Mouse (Mus musculus) CH12.LX (cell line): ENCODE data around the gene Slc4a2. TPM values are rescaled to one million over a fixed set of nuclear protein-coding genes. Genes with fewer than 3 reads are reported as not detected.

Experiments
- DNase-seq: peaks from one replicate; pipeline ENCODE4 v3.0.0-alpha.2; 2013; ENCODE audit errors: extremely low read depth
- H3K27ac ChIP-seq: 2 replicates; pipeline ENCODE4 v1.5.1; 2012; ENCODE audit warnings: low read depth, mild to moderate bottlenecking, control low read depth, moderate library complexity; ENCODE audit not compliant: insufficient read depth
- H3K27me3 ChIP-seq: replicated peaks from 2 replicates; pipeline ENCODE3; 2012; ENCODE audit warnings: inconsistent platforms
- H3K36me3 ChIP-seq, 2 experiments: replicated peaks in 1 of 2; 2 replicates each; pipeline versions ENCODE3 to v1.6.1; 2012; ENCODE audit warnings: inconsistent platforms in 1 of 2, low read length in 1 of 2, mild to moderate bottlenecking in 1 of 2, mixed read lengths in 1 of 2, moderate library complexity in 1 of 2; ENCODE audit not compliant: control insufficient read depth in 1 of 2, insufficient read depth in 1 of 2
- H3K4me1 ChIP-seq, 2 experiments: 2 replicates each; pipeline ENCODE4 v1.6.1; 2012; ENCODE audit warnings: inconsistent platforms in 1 of 2, moderate library complexity in 1 of 2; ENCODE audit not compliant: insufficient read depth in 2 of 2, control insufficient read depth in 1 of 2
- H3K4me2 ChIP-seq: 2 replicates; pipeline ENCODE4 v1.6.1; 2012; ENCODE audit warnings: low read depth, mild to moderate bottlenecking, control low read depth; ENCODE audit not compliant: poor library complexity, insufficient read depth, severe bottlenecking
- H3K4me3 ChIP-seq, 3 experiments: fragments of 150-350 bp in 1 of 3; sonication (generic) in 1 of 3; replicated peaks in 1 of 3; 2 replicates each; pipeline versions ENCODE3 to v1.5.1; 2011 to 2012; ENCODE audit warnings: low read depth in 2 of 3, low read length in 2 of 3, mild to moderate bottlenecking in 2 of 3, moderate library complexity in 2 of 3, control low read depth in 1 of 3, improper control_type of control experiment in 1 of 3, inconsistent platforms in 1 of 3, mixed read lengths in 1 of 3; ENCODE audit not compliant: poor library complexity in 1 of 3
- H3K79me2 ChIP-seq: replicated peaks from 2 replicates; pipeline ENCODE4 v1.6.1; 2012; ENCODE audit warnings: mild to moderate bottlenecking, moderate library complexity; ENCODE audit not compliant: control insufficient read depth, poor library complexity, insufficient read depth, severe bottlenecking; ENCODE audit errors: extremely low read depth
- H3K9ac ChIP-seq: 2 replicates; pipeline ENCODE4 v1.6.1; 2012; ENCODE audit warnings: low read depth, mild to moderate bottlenecking, control low read depth, moderate library complexity; ENCODE audit not compliant: insufficient read depth
- H3K9me3 ChIP-seq: replicated peaks from 2 replicates; pipeline ENCODE3; 2012; ENCODE audit warnings: low read length, inconsistent platforms, mixed read lengths
- BHLHE40 ChIP-seq: IDR thresholded peaks from 2 replicates; pipeline ENCODE4 v1.6.1; 2011; ENCODE audit warnings: mild to moderate bottlenecking, low read depth, low read length, improper control_type of control experiment
- CHD1 ChIP-seq: IDR thresholded peaks from 2 replicates; pipeline ENCODE4 v1.6.1; 2012; ENCODE audit warnings: low read depth, low read length, improper control_type of control experiment, inconsistent platforms
- CHD2 ChIP-seq: IDR thresholded peaks from 2 replicates; pipeline ENCODE4 v1.6.1; 2011; ENCODE audit warnings: low read length, improper control_type of control experiment
- CTCF ChIP-seq, 2 experiments: IDR thresholded peaks in 1 of 2; conservative IDR thresholded peaks in 1 of 2; 2 replicates each; pipeline ENCODE4 v1.5.1; 2011 to 2012; ENCODE audit warnings: low read depth in 2 of 2, low read length in 2 of 2, improper control_type of control experiment in 1 of 2, inconsistent platforms in 1 of 2, mild to moderate bottlenecking in 1 of 2, moderate library complexity in 1 of 2
- ELF1 ChIP-seq: IDR thresholded peaks from 2 replicates; pipeline ENCODE4 v1.6.1; 2014; ENCODE audit warnings: low read depth, mild to moderate bottlenecking, inconsistent platforms, low read length, improper control_type of control experiment
- EP300 ChIP-seq: IDR thresholded peaks from 2 replicates; pipeline ENCODE4 v1.6.1; 2011; ENCODE audit warnings: low read length, improper control_type of control experiment
- ETS1 ChIP-seq: conservative IDR thresholded peaks from 2 replicates; pipeline ENCODE4 v1.6.1; 2012; ENCODE audit warnings: low read depth, mild to moderate bottlenecking, inconsistent platforms, low read length, improper control_type of control experiment, moderate library complexity
- GABPA ChIP-seq: IDR thresholded peaks from 2 replicates; pipeline ENCODE4 v1.6.1; 2012; ENCODE audit warnings: low read depth, low read length, improper control_type of control experiment, inconsistent platforms; ENCODE audit not compliant: insufficient replicate concordance
- HCFC1 ChIP-seq: IDR thresholded peaks from 2 replicates; pipeline ENCODE4 v1.6.1; 2012; ENCODE audit warnings: low read depth, mild to moderate bottlenecking, inconsistent platforms, low read length, improper control_type of control experiment
- IRF4 ChIP-seq: IDR thresholded peaks from 2 replicates; pipeline ENCODE4 v1.6.1; 2014; ENCODE audit warnings: low read depth, mild to moderate bottlenecking, inconsistent platforms, low read length, improper control_type of control experiment
- JUN ChIP-seq: IDR thresholded peaks from 2 replicates; pipeline ENCODE4 v1.6.1; 2011; ENCODE audit warnings: low read depth, mild to moderate bottlenecking, low read length, improper control_type of control experiment, moderate library complexity; ENCODE audit not compliant: insufficient read depth
- JUND ChIP-seq: conservative IDR thresholded peaks from 2 replicates; pipeline ENCODE4 v1.6.1; 2011; ENCODE audit warnings: low read depth, low read length, improper control_type of control experiment
- KAT2A ChIP-seq: IDR thresholded peaks from 2 replicates; pipeline ENCODE4 v1.6.1; 2012; ENCODE audit warnings: low read length, improper control_type of control experiment, inconsistent platforms; ENCODE audit not compliant: insufficient replicate concordance
- MAFK ChIP-seq: IDR thresholded peaks from 2 replicates; pipeline ENCODE4 v1.6.1; 2011; ENCODE audit warnings: low read length, improper control_type of control experiment; ENCODE audit not compliant: insufficient replicate concordance
- MAX ChIP-seq: IDR thresholded peaks from 2 replicates; pipeline ENCODE4 v1.6.1; 2011; ENCODE audit warnings: low read length, improper control_type of control experiment
- MAZ ChIP-seq: IDR thresholded peaks from 2 replicates; pipeline ENCODE4 v1.6.1; 2012; ENCODE audit warnings: low read depth, mild to moderate bottlenecking, inconsistent platforms, low read length, improper control_type of control experiment, moderate library complexity
- MEF2A ChIP-seq: IDR thresholded peaks from 2 replicates; pipeline ENCODE4 v1.6.1; 2014; ENCODE audit warnings: low read depth, mild to moderate bottlenecking, inconsistent platforms, low read length, improper control_type of control experiment, borderline replicate concordance
- MXI1 ChIP-seq: IDR thresholded peaks from 2 replicates; pipeline ENCODE4 v1.6.1; 2011; ENCODE audit warnings: mild to moderate bottlenecking, low read depth, low read length, improper control_type of control experiment
- MYC ChIP-seq: IDR thresholded peaks from 2 replicates; pipeline ENCODE4 v1.6.1; 2011; ENCODE audit warnings: low read depth, mild to moderate bottlenecking, improper control_type of control experiment, low read length
- NELFE ChIP-seq: IDR thresholded peaks from 2 replicates; pipeline ENCODE4 v1.6.1; 2011; ENCODE audit warnings: low read depth, low read length, improper control_type of control experiment
- NRF1 ChIP-seq: IDR thresholded peaks from 2 replicates; pipeline ENCODE4 v1.6.1; 2014; ENCODE audit warnings: low read depth, mild to moderate bottlenecking, inconsistent platforms, low read length, improper control_type of control experiment, moderate library complexity
- PAX5 ChIP-seq: IDR thresholded peaks from 2 replicates; pipeline ENCODE4 v1.6.1; 2012; ENCODE audit warnings: low read length, inconsistent platforms, mixed read lengths
- POLR2A ChIP-seq: IDR thresholded peaks from 2 replicates; pipeline ENCODE4 v1.6.1; 2011; ENCODE audit warnings: low read depth, mild to moderate bottlenecking, improper control_type of control experiment, low read length
- POLR2AphosphoS2 ChIP-seq: IDR thresholded peaks from 2 replicates; pipeline ENCODE4 v1.6.1; 2011; ENCODE audit warnings: low read depth, low read length, improper control_type of control experiment
- RAD21 ChIP-seq: IDR thresholded peaks from 2 replicates; pipeline ENCODE4 v1.6.1; 2011; ENCODE audit warnings: low read depth, mild to moderate bottlenecking, low read length, improper control_type of control experiment, moderate library complexity
- RCOR1 ChIP-seq: conservative IDR thresholded peaks from 2 replicates; pipeline ENCODE4 v1.6.1; 2012; ENCODE audit warnings: low read depth, mild to moderate bottlenecking, inconsistent platforms, low read length, improper control_type of control experiment
- SIN3A ChIP-seq: IDR thresholded peaks from 2 replicates; pipeline ENCODE4 v1.6.1; 2012; ENCODE audit warnings: low read length, improper control_type of control experiment, inconsistent platforms
- SMC3 ChIP-seq: IDR thresholded peaks from 2 replicates; pipeline ENCODE4 v1.6.1; 2011; ENCODE audit warnings: low read depth, low read length, improper control_type of control experiment
- TBP ChIP-seq: conservative IDR thresholded peaks from 2 replicates; pipeline ENCODE4 v1.6.1; 2011; ENCODE audit warnings: low read depth, low read length, improper control_type of control experiment
- TCF12 ChIP-seq: IDR thresholded peaks from 2 replicates; pipeline ENCODE4 v1.6.1; 2014; ENCODE audit warnings: low read depth, mild to moderate bottlenecking, inconsistent platforms, low read length, improper control_type of control experiment
- UBTF ChIP-seq: IDR thresholded peaks from 2 replicates; pipeline ENCODE4 v1.6.1; 2012; ENCODE audit warnings: low read depth, mild to moderate bottlenecking, inconsistent platforms, low read length, improper control_type of control experiment, moderate library complexity
- USF1 ChIP-seq: IDR thresholded peaks from 2 replicates; pipeline ENCODE4 v1.6.1; 2014; ENCODE audit warnings: low read depth, mild to moderate bottlenecking, inconsistent platforms, low read length, improper control_type of control experiment
- USF2 ChIP-seq: conservative IDR thresholded peaks from 2 replicates; pipeline ENCODE4 v1.6.1; 2011; ENCODE audit warnings: low read depth, low read length, improper control_type of control experiment
- ZC3H11A ChIP-seq: IDR thresholded peaks from 2 replicates; pipeline ENCODE4 v1.6.1; 2012; ENCODE audit warnings: low read depth, mild to moderate bottlenecking, inconsistent platforms, low read length, improper control_type of control experiment
- ZKSCAN1 ChIP-seq: IDR thresholded peaks from 2 replicates; pipeline ENCODE4 v1.6.1; 2012; ENCODE audit warnings: low read depth, inconsistent platforms, low read length, improper control_type of control experiment, borderline replicate concordance
- ZMIZ1 ChIP-seq: IDR thresholded peaks from 2 replicates; pipeline ENCODE4 v1.6.1; 2012; ENCODE audit warnings: low read depth, mild to moderate bottlenecking, inconsistent platforms, low read length, improper control_type of control experiment
- ZNF384 ChIP-seq: IDR thresholded peaks from 2 replicates; pipeline ENCODE4 v1.6.1; 2012; ENCODE audit warnings: low read depth, low read length, improper control_type of control experiment, inconsistent platforms
- dilution Hi-C: fragments of 300-500 bp; cut with MboI; formaldehyde crosslinking; loops from 2 replicates; pipeline ENCODE4 v1.14.3; 2020; ENCODE audit warnings: low sequenced_read_pairs; ENCODE audit not compliant: extremely low pct_unique_long_range_greater_than_20kb, extremely low pct_ligation_motif_present
- in situ Hi-C: fragments of 300-500 bp; cut with MboI; formaldehyde crosslinking; loops from 3 replicates; pipeline ENCODE4 v1.14.3; 2019; ENCODE audit warnings: low sequenced_read_pairs, low pct_ligation_motif_present, low pct_unique_long_range_greater_than_20kb, mixed read lengths
- polyA plus RNA-seq: library from polyadenylated mRNA; unstranded; fragments of >175 nt; gene quantifications from 2 replicates; pipeline ENCODE4 v1.2.1, GENCODE M21; 2012; ENCODE audit warnings: low read depth; ENCODE audit not compliant: insufficient read length
- total RNA-seq, 2 experiments: library from RNA; depleted of rRNA; stranded (reverse); fragments of 300-350 nt in 1 of 2; fragments of >200 nt in 1 of 2; gene quantifications; 2 replicates each; pipeline ENCODE4 v1.2.3; 2012 to 2014

The Slc4a2 gene
- total RNA-seq (2012; rRNA removed): 17.2 and 18.6 TPM in 2 replicates
- total RNA-seq (2014; rRNA removed): 12.7 and 12.9 TPM in 2 replicates
- 27.2 and 27.3 TPM in 2 replicates for polyA plus RNA-seq

- H3K79me2 ChIP-seq: peaks cover 10% of the 10 kb centered on the region; the same call in 1 of the 2 replicates
- no peaks in the 10 kb centered on the region for H3K27me3 ChIP-seq
- H3K9me3 ChIP-seq: no peaks in the 10 kb centered on the region
- peak within 1 kb of the TSS; percentile 68 to 94 (median 86) for H3K4me3 ChIP-seq
- peaks cover 16 to 41% of the 10 kb centered on the region in 2 experiments for H3K4me1 ChIP-seq
- peak; percentile 99 for DNase-seq
- peak within 1 kb of the TSS; percentile 97 for H3K9ac ChIP-seq
- in situ Hi-C loops (loop anchor here (5.0 kb wide), 1 partner anchor 34 kb away; no protein-coding TSS in a partner anchor), dilution Hi-C loops (no loop called here)
- H3K27ac ChIP-seq: peak within 1 kb of the TSS; percentile 63
- peak within 1 kb of the TSS; percentile 84 for H3K4me2 ChIP-seq
- peaks cover 14 to 45% of the 10 kb centered on the region in 2 experiments for H3K36me3 ChIP-seq
- TF ChIP-seq EP300 (no peak), USF2 (no peak), KAT2A (peak; percentile 99), MAFK (no peak), MAX (peak; percentile 80), JUN (no peak), NRF1 (peak; percentile 61), UBTF (no peak; the same call in 1 of the 2 replicates), MXI1 (peak; percentile 94), MYC (peak; percentile 90), BHLHE40 (0 out of 2 replicates have a peak, but pooled peaks have one; percentile 31), IRF4 (peak; percentile 81), PAX5 (no peak), RCOR1 (no peak), ZNF384 (no peak), JUND (no peak), GABPA (peak; percentile 75; the same call in 1 of the 2 replicates), ZC3H11A (no peak), POLR2AphosphoS2 (no peak), ELF1 (peak; percentile 86), CHD2 (peak; percentile 74), ZKSCAN1 (no peak; the same call in 1 of the 2 replicates), TCF12 (peak; percentile 77), TBP (peak; percentile 77), ETS1 (no peak), MAZ (peak; percentile 52; the same call in 1 of the 2 replicates), CHD1 (no peak), RAD21 (no peak), SMC3 (no peak), ZMIZ1 (peak; percentile 62), POLR2A (peak; percentile 73), CTCF (conservative IDR thresholded peaks at IDR 0.05 in 1 of 2, IDR thresholded peaks at IDR 0.05 in 1 of 2; ENCODE audit: low read depth in 2 of 2, low read length in 2 of 2) (0 out of 4 replicates have a peak, but pooled peaks of 1 of the 2 experiments have one; percentile 7), SIN3A (peak; percentile 93), USF1 (no peak), NELFE (peak; percentile 66; the same call in 1 of the 2 replicates), MEF2A (no peak; the same call in 1 of the 2 replicates), HCFC1 (peak; percentile 96)
Measured at GRCm38 (mm10) chr5:24423129-24424003, at the start of gene Slc4a2, which contains the start of gene Cdk5. Slc4a2 (plus strand) TSS chr5:24423837. Cdk5 (minus strand) TSS chr5:24423530.
